Mouse (Mus musculus) heart, postnatal 0 days (tissue): ENCODE measurements around the gene Vsnl1. TPM values are rescaled to one million over a fixed set of nuclear protein-coding genes. Genes with fewer than 3 reads are reported as not detected.

Experiments used
- ATAC-seq: fragments of 200-750 bp; cut with Nextera tagmentation; 2 replicates; pipeline ENCODE4 v1.8.0; 2017; ENCODE audit warnings: low read depth, moderate number of reproducible peaks, moderate library complexity; ENCODE audit not compliant: insufficient read depth
- DNase-seq: peaks from one replicate; pipeline ENCODE4 v3.0.0-alpha.2; 2016; ENCODE audit warnings: low spot score
- H3K27ac ChIP-seq: fragments of 300-500 bp; sonication (generic); 2 replicates; pipeline ENCODE4 v1.5.1; 2014; ENCODE audit warnings: low read depth, mild to moderate bottlenecking
- H3K27me3 ChIP-seq: fragments of 300-500 bp; sonication (generic); 2 replicates; pipeline ENCODE4 v1.6.1; 2014; ENCODE audit warnings: low read length, mixed read lengths; ENCODE audit not compliant: control insufficient read depth, insufficient read depth
- H3K36me3 ChIP-seq: fragments of 300-500 bp; sonication (generic); replicated peaks from 2 replicates; pipeline ENCODE4 v1.6.1; 2014; ENCODE audit warnings: low read length, mixed read lengths; ENCODE audit not compliant: control insufficient read depth, insufficient read depth
- H3K4me1 ChIP-seq: fragments of 300-500 bp; sonication (generic); 2 replicates; pipeline ENCODE4 v1.6.1; 2014; ENCODE audit warnings: antibody characterized with exemption; ENCODE audit not compliant: control insufficient read depth, insufficient read depth
- H3K4me2 ChIP-seq: fragments of 300-500 bp; sonication (generic); 2 replicates; pipeline ENCODE4 v1.6.1; 2014; ENCODE audit warnings: low read depth, mild to moderate bottlenecking, low read length, moderate library complexity
- H3K4me3 ChIP-seq: fragments of 300-500 bp; sonication (generic); 2 replicates; pipeline ENCODE4 v1.5.1; 2014; ENCODE audit warnings: low read depth, low read length
- H3K9ac ChIP-seq: fragments of 300-500 bp; sonication (generic); replicated peaks from 2 replicates; pipeline ENCODE4 v1.6.1; 2014; ENCODE audit warnings: low read depth, low read length, mixed read lengths
- H3K9me3 ChIP-seq: fragments of 300-500 bp; sonication (generic); replicated peaks from 2 replicates; pipeline ENCODE4 v1.6.1; 2016; ENCODE audit warnings: low read length; ENCODE audit not compliant: control insufficient read depth
- CTCF ChIP-seq: IDR thresholded peaks from 2 replicates; pipeline ENCODE4 v1.5.1; 2016; ENCODE audit warnings: antibody characterized with exemption, control low read depth, low read depth
- EP300 ChIP-seq: IDR thresholded peaks from 2 replicates; pipeline ENCODE4 v1.6.1; 2016; ENCODE audit warnings: antibody characterized with exemption, low read depth
- WGBS: fragments of 180-500 bp; shearing (Covaris S2); extraction: QIAGEN DNeasy Blood & Tissue Kit; methylation state at CpG from one replicate; pipeline ENCODE4 v1.1.7; 2014; 5-methylcytosine and 5-hydroxymethylcytosine counted together
- microRNA-seq: library from miRNA; unstranded; fragments of <30 nt; microRNA quantifications from one replicate; pipeline ENCODE4, GENCODE M21; 2016
- polyA plus RNA-seq: library from polyadenylated mRNA; unstranded; fragments of >200 nt; fragmentation: Nextera tagmentation; extraction: Ambion mirVana; gene quantifications from 2 replicates; pipeline ENCODE4 v1.2.1, GENCODE M21; 2015
- total RNA-seq: library from RNA; depleted of rRNA; stranded (reverse); fragments of >200 nt; gene quantifications from 2 replicates; pipeline ENCODE4 v1.2.3, GENCODE M21; 2014; ENCODE audit warnings: low replicate concordance; rRNA removed

Gene Vsnl1
- total and polyA plus RNA-seq, 2 experiments from 2014 or later: 1.6 to 2.9 TPM

DNA sequence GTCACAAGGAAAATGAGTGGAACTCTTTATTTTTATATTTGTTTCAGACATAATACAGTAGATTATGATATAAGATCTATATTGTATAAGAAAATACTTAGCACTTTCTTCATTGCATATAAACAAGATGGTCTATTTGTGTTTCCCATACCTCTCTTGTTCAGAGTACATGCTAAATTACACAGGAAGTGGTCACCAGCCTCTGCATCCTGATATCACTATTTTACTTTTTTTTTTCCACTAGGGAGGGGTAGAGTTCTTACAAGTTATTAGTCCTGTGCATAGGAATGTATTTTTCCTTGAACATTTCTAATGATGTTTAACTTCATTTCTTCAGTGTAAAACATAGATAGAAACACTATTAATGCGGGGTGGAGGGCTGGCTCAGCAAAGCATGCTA is 135.6 kb downstream of the Vsnl1 start:
- no peak overlapping the region for H3K9ac ChIP-seq
- no peak overlapping the region for H3K27ac ChIP-seq
- no peak overlapping the region for H3K4me3 ChIP-seq
- TF ChIP-seq EP300 (no peak), CTCF (no peak)
- 82% methylated on average over 1 of the region's 1 CpGs for WGBS
- no peaks in the 10 kb centered on the region for H3K9me3 ChIP-seq
- H3K4me1 ChIP-seq: no peaks in the 10 kb centered on the region
- no peak for ATAC-seq
- no peak for DNase-seq
- H3K4me2 ChIP-seq: no peak overlapping the region
- peaks cover 63% of the 10 kb centered on the region for H3K36me3 ChIP-seq
- no peaks in the 10 kb centered on the region for H3K27me3 ChIP-seq

DNA sequence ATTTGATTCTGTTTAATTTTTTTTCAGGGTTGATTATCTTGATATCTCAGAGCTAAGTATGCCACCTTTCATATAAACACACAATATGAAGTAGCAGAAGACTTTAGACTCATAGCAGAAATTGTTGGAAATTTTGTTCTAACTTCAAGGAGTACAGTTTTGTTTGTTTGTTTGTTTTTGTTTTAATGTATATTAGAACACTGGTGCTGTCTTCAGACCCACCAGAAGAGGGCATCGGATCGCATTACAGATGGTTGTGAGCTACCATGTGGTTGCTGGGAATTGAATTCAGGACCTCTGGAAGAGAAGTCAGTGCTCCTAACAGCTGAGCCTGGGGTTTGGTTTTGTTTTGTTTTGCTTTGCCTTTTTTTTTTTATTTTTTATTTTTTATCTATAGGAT is 150.0 kb downstream of the Vsnl1 start:
- peaks cover 78% of the 10 kb centered on the region for H3K36me3 ChIP-seq
- H3K4me1 ChIP-seq: no peaks in the 10 kb centered on the region
- H3K9ac ChIP-seq: no peak overlapping the region
- ATAC-seq: no peak
- no peaks in the 10 kb centered on the region for H3K27me3 ChIP-seq
- H3K4me3 ChIP-seq: no peak overlapping the region
- no peak for DNase-seq
- H3K4me2 ChIP-seq: no peak overlapping the region
- H3K27ac ChIP-seq: no peak overlapping the region
- TF ChIP-seq CTCF (no peak), EP300 (no peak)
- no peaks in the 10 kb centered on the region for H3K9me3 ChIP-seq
- 87% methylated on average over 2 of the region's 2 CpGs for whole genome bisulfite sequencing

DNA sequence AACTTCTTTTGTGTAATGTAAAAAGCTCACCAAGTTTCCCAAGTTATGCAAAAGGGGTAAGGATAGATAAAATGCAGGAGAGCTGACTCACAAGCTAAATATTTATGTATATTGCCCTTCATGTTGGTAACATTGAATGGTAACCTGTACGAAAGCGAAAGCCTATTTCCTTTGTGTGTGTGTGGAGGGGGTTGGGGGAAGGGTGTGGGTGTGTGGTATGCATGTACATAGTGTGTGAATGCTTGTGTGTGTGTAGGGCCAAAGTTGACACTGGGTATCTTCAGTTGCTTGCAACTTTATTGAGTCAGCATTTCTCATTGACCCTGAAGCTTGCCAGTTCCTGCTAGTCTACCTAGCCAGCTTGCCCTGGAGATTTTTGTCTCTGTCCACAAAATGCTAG is 154.8 kb downstream of the Vsnl1 start:
- no peaks in the 10 kb centered on the region for H3K4me1 ChIP-seq
- no peak overlapping the region for H3K4me2 ChIP-seq
- H3K36me3 ChIP-seq: peaks cover 73% of the 10 kb centered on the region
- 90% methylated on average over 2 of the region's 2 CpGs for WGBS
- H3K9me3 ChIP-seq: no peaks in the 10 kb centered on the region
- 0 out of 2 replicates have a peak, but pooled peaks have one; percentile 1 for TF ChIP-seq CTCF
- no peak for TF ChIP-seq EP300
- H3K27ac ChIP-seq: no peak overlapping the region
- no peak for DNase-seq
- no peak overlapping the region for H3K9ac ChIP-seq
- H3K27me3 ChIP-seq: no peaks in the 10 kb centered on the region
- H3K4me3 ChIP-seq: no peak overlapping the region
- ATAC-seq: no peak

DNA sequence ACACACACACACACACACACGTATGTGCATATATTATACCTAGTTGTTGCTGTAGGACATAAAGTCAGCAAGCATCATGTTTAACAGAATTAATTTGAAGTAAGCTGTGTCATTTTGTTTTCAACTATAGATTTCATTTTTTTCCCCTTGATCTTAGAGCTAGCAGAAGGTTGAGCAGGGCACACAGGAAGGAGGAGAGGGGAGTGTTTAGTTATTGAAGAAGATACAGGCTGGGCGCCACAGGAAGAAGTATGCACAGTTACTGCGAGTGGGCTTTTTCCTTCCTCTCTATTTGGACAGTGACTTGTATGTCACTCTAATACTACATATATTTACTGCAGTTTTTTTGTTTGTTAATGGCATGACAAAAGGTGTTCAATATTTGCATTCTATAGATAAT is 156.5 kb downstream of the Vsnl1 start:
- no peak overlapping the region for H3K27ac ChIP-seq
- DNase-seq (no peak), ATAC-seq (no peak)
- no peak for TF ChIP-seq CTCF
- TF ChIP-seq EP300: no peak
- no peaks in the 10 kb centered on the region for H3K27me3 ChIP-seq
- peaks cover 66% of the 10 kb centered on the region for H3K36me3 ChIP-seq
- no peak overlapping the region for H3K4me2 ChIP-seq
- no peak overlapping the region for H3K4me3 ChIP-seq
- no peaks in the 10 kb centered on the region for H3K4me1 ChIP-seq
- no peak overlapping the region for H3K9ac ChIP-seq
- WGBS: 86% methylated on average over 3 of the region's 3 CpGs
- H3K9me3 ChIP-seq: no peaks in the 10 kb centered on the region

DNA sequence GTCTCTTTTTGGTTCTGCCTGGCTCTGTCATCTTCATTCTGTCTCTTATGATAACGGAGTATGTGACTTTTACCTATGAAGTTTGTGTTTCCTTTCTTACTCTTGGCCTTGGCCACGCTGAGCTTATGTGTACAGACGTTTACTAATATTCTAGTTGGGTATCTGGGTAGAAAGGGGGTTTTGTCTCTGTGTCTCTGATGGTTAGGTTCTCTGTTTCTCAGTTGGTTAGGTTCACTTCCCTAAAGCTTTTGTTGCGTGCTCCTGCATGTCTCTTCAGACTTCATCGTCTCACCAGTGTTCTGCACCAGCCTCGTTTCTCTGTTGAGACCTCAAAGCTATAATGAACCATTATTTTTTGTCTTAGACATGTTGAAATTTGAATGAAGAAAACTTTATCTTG is 159.2 kb downstream of the Vsnl1 start:
- Histone ChIP-seq H3K9me3 (no peaks in the 10 kb centered on the region), H3K4me2 (no peak overlapping the region), H3K4me1 (no peaks in the 10 kb centered on the region), H3K36me3 (peaks cover 67% of the 10 kb centered on the region), H3K9ac (no peak overlapping the region), H3K27me3 (no peaks in the 10 kb centered on the region), H3K4me3 (no peak overlapping the region), H3K27ac (no peak overlapping the region)
- 86% methylated on average over 6 of the region's 6 CpGs for WGBS
- DNase-seq: no peak
- no peak for TF ChIP-seq EP300
- TF ChIP-seq CTCF: no peak
- no peak for ATAC-seq

DNA sequence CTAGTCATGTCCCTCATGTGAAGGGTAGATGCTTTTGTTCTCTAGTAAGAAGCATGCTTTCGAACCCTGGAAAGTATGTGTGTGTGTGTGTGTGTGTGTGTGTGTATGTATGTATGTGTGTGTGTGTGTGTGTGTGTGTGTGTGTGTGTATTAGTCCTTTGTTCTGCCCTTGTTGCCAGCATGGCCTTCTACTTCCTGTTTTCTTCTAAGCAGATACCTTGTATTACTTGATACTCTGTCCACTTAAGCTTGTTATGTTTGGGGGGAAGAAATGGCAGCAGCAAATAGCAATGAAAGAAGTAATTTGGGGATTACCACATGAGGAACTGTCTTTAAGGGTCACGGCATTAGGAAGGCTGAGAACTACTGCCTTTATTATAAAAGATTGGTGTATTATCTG is 159.8 kb downstream of the Vsnl1 start:
- Histone ChIP-seq H3K36me3 (peaks cover 64% of the 10 kb centered on the region), H3K27ac (no peak overlapping the region), H3K4me2 (no peak overlapping the region), H3K9ac (no peak overlapping the region), H3K4me3 (no peak overlapping the region), H3K4me1 (no peaks in the 10 kb centered on the region), H3K27me3 (no peaks in the 10 kb centered on the region), H3K9me3 (no peaks in the 10 kb centered on the region)
- DNase-seq (no peak), ATAC-seq (no peak)
- no peak for TF ChIP-seq EP300
- TF ChIP-seq CTCF: no peak
- 97% methylated on average over 2 of the region's 2 CpGs for WGBS

Small RNA genes within 50 kb of the gene (microRNA-seq; reads per million reads assigned to microRNA genes)
- gene Mir7675: 0.89 reads per million

Other genes with a start within 250 kb of the Vsnl1 start
- gene Msgn1, start 227.6 kb downstream of the Vsnl1 start, total RNA-seq: not detected in 2 replicates
- gene Msgn1, start 227.6 kb downstream of the Vsnl1 start, polyA plus RNA-seq: not detected in 2 replicates
- 1.9 and 4.5 TPM in 2 replicates for gene Gen1, start 170.8 kb downstream of the Vsnl1 start, total RNA-seq
- gene Gen1, start 170.8 kb downstream of the Vsnl1 start, polyA plus RNA-seq: 1.5 and 1.6 TPM in 2 replicates
- 12.3 and 16.7 TPM in 2 replicates for gene Smc6, start 170.7 kb downstream of the Vsnl1 start, total RNA-seq
- gene Smc6, start 170.7 kb downstream of the Vsnl1 start, polyA plus RNA-seq: 99.8 and 103 TPM in 2 replicates
- gene Rad51ap2, start 19.5 kb upstream of the Vsnl1 start, total RNA-seq: not detected in 2 replicates
- 0.14 and 0.16 TPM in 2 replicates for gene Rad51ap2, start 19.5 kb upstream of the Vsnl1 start, polyA plus RNA-seq